Mouse (Mus musculus) CD4-positive, CD25-positive, alpha-beta regulatory T cell, adult 4 months (primary cell): Measurements from ENCODE around the gene Rtl6. TPM values are rescaled to one million over a fixed set of nuclear protein-coding genes. Genes with fewer than 3 reads are reported as not detected.

ENCODE experiments used
- ATAC-seq: one replicate; pipeline ENCODE4 v1.8.0; 2017
- polyA plus RNA-seq, 2 experiments: library from polyadenylated mRNA; unstranded; fragments of 100-300 nt; shearing (Covaris generic); gene quantifications; one replicate each; pipeline ENCODE4 v1.2.1; 2017

The Rtl6 gene
- polyA plus RNA-seq, 2 experiments from 2014 or later: 2.5 to 3.2 TPM

GRCm38 (mm10) chr15:84536611-84537010, 21.0 kb downstream of the Rtl6 start:
- no peak for ATAC-seq

- no peak for ATAC-seq
Measured at GRCm38 (mm10) chr15:84535953-84536352, 21.7 kb downstream of the Rtl6 start.

GRCm38 (mm10) chr15:84532211-84532610, 25.4 kb downstream of the Rtl6 start:
- ATAC-seq: no peak

- no peak for ATAC-seq
Measured at GRCm38 (mm10) chr15:84531535-84531934, 26.1 kb downstream of the Rtl6 start.

GRCm38 (mm10) chr15:84526921-84527320, 30.7 kb downstream of the Rtl6 start:
- no peak for ATAC-seq

GRCm38 (mm10) chr15:84525222-84525883, 32.3 kb downstream of the Rtl6 start:
- ATAC-seq: no peak

- no peak for ATAC-seq
Measured at GRCm38 (mm10) chr15:84522953-84523689, 34.5 kb downstream of the Rtl6 start.

GRCm38 (mm10) chr15:84521486-84521885, 36.1 kb downstream of the Rtl6 start:
- no peak for ATAC-seq

GRCm38 (mm10) chr15:84518540-84518939, 39.1 kb downstream of the Rtl6 start:
- no peak for ATAC-seq

GRCm38 (mm10) chr15:84512626-84513296, 44.9 kb downstream of the Rtl6 start:
- no peak for ATAC-seq

- no peak for ATAC-seq
Measured at GRCm38 (mm10) chr15:84509981-84510380, 47.6 kb downstream of the Rtl6 start.

GRCm38 (mm10) chr15:84509161-84509560, 48.5 kb downstream of the Rtl6 start:
- ATAC-seq: no peak

- ATAC-seq: no peak
Measured at GRCm38 (mm10) chr15:84506026-84506425, 51.6 kb downstream of the Rtl6 start.

GRCm38 (mm10) chr15:84504895-84505294, 52.7 kb downstream of the Rtl6 start:
- no peak for ATAC-seq

Other genes with a start within 250 kb of the Rtl6 start
- 100 to 1,000 TPM in 1 of 2 experiments, 10 to 100 TPM in 1; 76.0 to 134 TPM for gene Parvg, start 233.8 kb downstream of the Rtl6 start, polyA plus RNA-seq
- gene Shisal1, start 110.7 kb downstream of the Rtl6 start, polyA plus RNA-seq: not detected
- under 1 TPM in 1 of 2 experiments, not detected in 1; 0.56 TPM for gene Prr5, start 111.8 kb upstream of the Rtl6 start, polyA plus RNA-seq
- not detected for gene Arhgap8, start 162.2 kb upstream of the Rtl6 start, polyA plus RNA-seq